Mouse (Mus musculus) erythroblast, embryonic 14.5 days (primary cell): ENCODE measurements around the gene Rpl23a.

Experiments
- GATA1 ChIP-seq: IDR thresholded peaks from 2 replicates; pipeline ENCODE4 v1.6.1; 2012; ENCODE audit warnings: low read length, inconsistent platforms, mixed read lengths
- TAL1 ChIP-seq: IDR thresholded peaks from 3 replicates; pipeline ENCODE4 v1.6.1; 2012; ENCODE audit warnings: low read length, inconsistent platforms, mixed read lengths

DNA sequence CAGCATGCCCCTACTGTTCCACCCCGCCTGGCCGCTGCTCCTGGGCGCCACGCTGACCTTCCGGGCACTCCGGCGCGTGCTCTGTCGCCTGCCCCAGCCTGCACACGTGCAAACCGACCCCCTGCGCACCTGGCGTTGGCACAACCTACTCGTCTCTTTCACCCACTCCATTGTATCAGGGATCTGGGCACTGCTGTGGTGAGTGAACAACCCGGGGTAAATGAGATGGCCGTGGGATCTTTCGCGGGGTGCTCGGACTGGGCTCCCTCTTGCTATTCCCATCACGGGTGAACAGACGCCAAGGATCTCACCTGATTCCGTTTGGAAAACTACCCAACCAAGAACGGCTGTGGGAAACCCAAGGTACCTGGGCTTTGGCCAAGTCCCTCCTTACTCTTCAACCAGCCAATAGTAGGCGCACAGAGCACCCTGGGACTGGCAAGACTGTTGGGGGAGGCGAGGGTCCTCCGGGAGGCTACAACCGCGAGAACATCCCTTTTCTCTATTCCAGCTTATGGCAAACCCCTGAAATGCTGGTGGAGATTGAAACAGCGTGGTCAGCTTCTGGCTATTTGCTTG lies 4.4 kb downstream of the Rpl23a start:
- TF ChIP-seq TAL1 (no peak), GATA1 (no peak)
